Mouse (Mus musculus): Measurements from ENCODE around the gene Hcn2. TPM values are rescaled to one million over a fixed set of nuclear protein-coding genes. Genes with fewer than 3 reads are reported as not detected.
A peak's percentile ranks its signal among the peaks of the same experiment; 100 is the strongest.
"Not testable (repeated sequence)": the region's sequence is repeated elsewhere in the genome, so short reads cannot be mapped to it uniquely, and the experiment has no call there.

Hcn2 gene
- polyA plus RNA-seq, 2 experiments from 2014 or later = not detected

GRCm38 (mm10) chr10:79745411-79745810 is 29.0 kb downstream of the Hcn2 start:
- ATAC-seq = no peak

DNA sequence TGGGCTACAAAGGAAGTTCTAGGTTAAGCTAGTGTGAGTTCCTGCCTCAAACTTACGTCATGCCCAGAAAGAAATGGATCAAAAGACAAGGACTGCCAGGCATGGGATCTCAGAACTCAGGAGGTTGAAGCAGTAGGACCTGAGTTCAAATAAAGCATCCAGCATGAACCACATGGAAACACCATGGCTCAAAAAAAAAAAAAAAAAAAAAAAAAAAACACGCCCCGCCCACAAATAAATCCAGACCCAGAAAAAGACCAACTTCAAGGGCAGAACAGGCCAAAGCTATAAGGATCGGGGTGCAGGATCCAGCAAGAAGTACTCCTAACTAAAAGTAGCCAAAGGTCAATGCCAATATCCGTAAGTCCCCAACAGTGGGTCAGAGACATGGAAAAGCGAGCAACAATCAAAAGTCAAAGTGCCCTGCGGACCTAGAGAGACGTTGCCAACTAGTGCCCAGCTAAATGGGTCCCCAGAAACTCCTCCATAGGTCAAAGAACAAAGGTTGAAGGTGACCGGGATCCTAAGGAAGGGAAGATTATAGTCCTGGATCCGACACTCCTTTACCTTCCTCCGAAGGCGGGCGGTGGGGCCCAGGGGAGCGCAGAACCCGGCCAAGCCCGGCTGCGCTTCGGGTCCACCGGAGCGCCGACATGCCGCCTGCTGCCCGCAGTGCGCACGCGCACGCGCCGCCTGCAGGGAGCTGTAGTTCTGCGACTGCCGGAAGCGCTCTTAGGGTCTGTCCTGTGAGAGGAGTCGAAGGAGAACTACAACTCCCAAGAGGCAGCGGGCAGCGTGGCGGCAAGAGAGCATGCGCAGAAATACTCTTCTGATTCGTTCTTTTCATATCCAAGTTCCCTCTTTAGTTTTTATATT is 29.7 kb downstream of the Hcn2 start, which contains the start of gene Polrmt:
Polrmt (minus strand) TSS at position 684 of the 876 bp plus-strand sequence.
- ATAC-seq = peak; percentile 100

DNA sequence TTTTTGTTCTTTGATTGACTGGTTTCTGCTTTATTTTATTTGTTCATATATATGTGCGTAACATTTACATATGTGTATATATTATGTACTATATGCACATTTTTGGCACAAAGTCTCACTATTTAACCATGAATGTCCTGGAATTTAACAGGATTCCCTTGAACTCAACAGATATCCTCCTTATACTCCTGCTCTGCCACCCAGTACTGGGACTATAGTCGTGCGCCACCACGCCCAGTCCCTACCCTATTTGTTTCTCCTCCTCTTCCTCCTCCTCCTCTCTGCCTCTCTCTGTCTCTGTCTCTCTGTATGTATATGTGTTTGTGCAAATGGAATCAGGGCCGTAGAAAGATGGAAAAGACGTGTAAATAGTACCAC is 30.3 kb downstream of the Hcn2 start:
- peak; percentile 7 for ATAC-seq

GRCm38 (mm10) chr10:79748496-79748895 is 32.1 kb downstream of the Hcn2 start:
- no peak for ATAC-seq

DNA sequence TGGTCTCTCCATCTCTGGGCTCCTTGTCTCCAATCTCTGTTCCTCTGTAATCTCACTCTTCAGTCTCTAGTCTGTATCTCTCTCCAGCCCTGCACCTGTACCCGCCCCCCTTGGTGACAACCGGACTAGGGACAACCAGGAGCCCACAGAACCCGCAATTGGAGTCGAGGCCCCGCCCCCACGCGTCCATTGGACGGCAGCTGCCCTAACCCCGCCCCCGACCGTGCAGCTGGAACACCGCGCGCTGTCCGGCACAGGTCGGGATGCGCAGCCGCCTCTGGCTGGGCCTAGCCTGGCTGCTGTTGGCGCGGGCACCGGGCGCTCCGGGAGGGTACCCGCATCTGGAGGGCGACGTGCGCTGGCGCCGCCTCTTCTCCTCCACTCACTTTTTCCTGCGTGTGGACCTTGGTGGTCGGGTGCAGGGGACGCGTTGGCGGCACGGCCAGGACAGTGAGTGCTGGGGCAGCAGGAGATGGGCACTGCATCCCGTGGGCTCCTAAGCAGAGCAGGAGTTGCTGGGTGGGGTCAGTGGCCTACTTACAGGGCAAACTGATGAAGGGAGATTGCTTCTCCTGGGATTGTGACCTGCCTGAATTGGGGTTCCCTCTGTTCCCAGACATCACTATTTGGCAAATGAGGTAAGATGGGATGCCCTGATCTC is 38.6 kb downstream of the Hcn2 start, which contains the start of gene Fgf22:
Fgf22 (plus strand) TSS at position 221 of the 661 bp plus-strand sequence.
- no peak for ATAC-seq

- no peak for ATAC-seq
These were observed 39.4 kb downstream of the Hcn2 start for GRCm38 (mm10) chr10:79755854-79756253.

DNA sequence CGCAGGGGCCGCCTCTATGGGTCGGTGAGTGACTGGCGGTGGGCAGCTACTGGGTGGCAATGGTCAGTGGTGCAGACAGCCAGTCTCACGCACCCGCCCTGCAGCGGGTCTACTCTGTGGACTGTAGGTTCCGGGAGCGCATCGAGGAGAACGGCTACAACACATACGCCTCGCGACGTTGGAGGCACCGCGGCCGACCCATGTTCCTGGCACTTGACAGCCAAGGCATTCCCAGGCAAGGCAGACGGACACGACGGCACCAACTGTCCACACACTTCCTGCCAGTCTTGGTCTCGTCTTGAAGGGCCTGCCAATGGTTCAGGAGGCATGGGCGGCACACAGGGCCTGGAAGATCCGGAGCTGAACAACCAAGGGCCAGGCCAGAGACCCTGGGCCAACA is 40.2 kb downstream of the Hcn2 start:
- ATAC-seq = no peak

DNA sequence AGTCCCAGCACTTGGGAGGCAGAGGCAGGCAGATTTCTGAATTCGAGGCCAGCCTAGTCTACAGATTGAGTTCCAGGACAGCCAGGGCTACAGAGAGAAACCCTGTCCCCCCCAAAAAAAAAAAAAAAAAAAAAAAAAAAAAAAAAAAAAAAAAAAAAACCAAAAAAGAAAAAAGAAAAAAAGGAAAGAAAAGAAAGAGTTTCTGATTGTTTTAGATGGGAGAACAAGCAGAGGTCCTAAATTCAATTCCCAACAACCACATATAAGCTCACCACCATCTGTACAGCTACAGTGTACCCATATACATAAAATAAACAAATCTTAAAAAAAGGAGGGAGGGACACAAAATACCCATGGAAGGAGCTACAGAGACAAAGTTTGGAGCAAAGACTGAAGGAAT is 43.2 kb downstream of the Hcn2 start:
- ATAC-seq = not testable (repeated sequence)

DNA sequence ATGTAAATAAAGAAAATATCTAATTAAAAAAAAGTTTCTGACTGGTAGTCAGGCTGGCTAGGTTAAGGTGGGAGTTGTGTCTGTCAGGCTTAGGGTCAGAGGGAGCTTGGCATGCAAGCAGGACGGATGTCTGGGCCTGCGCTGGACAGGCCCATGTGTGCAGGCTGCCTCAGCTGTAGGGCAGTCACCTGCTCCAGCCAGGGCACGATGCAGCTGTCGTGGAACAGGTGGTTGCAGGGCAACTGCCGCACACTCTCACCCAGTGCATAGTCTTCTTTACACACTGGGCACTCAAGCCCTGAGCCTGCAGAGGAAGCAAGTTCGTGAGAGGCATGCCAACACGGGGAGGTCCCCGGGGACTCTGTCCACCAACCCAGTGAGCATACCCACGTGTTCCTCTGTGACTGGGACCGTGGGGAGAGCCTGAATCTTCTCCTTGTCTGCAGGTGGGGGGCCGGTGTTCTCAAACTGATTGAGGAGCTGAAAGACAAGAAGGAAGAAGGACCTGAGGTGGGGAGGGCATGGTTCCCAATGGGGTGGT is 44.2 kb downstream of the Hcn2 start:
- no peak for ATAC-seq

GRCm38 (mm10) chr10:79762875-79763274 is 46.4 kb downstream of the Hcn2 start:
- ATAC-seq = no peak

DNA sequence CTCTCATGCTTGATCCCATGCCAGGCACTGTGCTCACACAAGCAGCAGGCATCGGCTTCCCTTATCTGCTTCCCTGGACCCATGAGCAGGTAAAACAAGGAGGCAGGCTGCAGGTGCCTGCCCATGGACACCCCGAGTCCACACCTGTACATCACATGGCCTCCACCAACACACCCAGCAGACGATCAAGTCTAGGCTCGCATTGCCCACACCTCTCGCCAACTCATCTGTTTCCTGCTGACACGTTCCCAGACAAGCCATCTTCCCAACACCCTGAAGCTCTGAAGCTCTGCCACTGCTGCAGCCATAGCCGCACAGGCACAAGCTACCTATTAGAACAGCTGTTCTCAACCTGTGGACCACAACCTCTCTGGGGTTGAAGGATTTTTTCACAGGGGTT is 47.8 kb downstream of the Hcn2 start:
- no peak for ATAC-seq

- ATAC-seq = no peak
These were observed 48.9 kb downstream of the Hcn2 start for GRCm38 (mm10) chr10:79765228-79765745.

- no peak for ATAC-seq
These were observed 49.6 kb downstream of the Hcn2 start for GRCm38 (mm10) chr10:79766001-79766507.

GRCm38 (mm10) chr10:79766508-79767325 is 50.3 kb downstream of the Hcn2 start, which contains the start of gene Rnf126:
Rnf126 (minus strand) TSS chr10:79766952.
- peak; percentile 91 for ATAC-seq

- ATAC-seq = peak; percentile 33
These were observed 51.2 kb downstream of the Hcn2 start for GRCm38 (mm10) chr10:79767372-79768244.

GRCm38 (mm10) chr10:79768400-79768799 is 52.0 kb downstream of the Hcn2 start:
- ATAC-seq = no peak

- no peak for ATAC-seq
These were observed 52.9 kb downstream of the Hcn2 start for GRCm38 (mm10) chr10:79769329-79769728.

- no peak for ATAC-seq
These were observed 55.9 kb downstream of the Hcn2 start for GRCm38 (mm10) chr10:79772320-79772719.

- ATAC-seq = no peak
These were observed 56.8 kb downstream of the Hcn2 start for GRCm38 (mm10) chr10:79773208-79773607.

DNA sequence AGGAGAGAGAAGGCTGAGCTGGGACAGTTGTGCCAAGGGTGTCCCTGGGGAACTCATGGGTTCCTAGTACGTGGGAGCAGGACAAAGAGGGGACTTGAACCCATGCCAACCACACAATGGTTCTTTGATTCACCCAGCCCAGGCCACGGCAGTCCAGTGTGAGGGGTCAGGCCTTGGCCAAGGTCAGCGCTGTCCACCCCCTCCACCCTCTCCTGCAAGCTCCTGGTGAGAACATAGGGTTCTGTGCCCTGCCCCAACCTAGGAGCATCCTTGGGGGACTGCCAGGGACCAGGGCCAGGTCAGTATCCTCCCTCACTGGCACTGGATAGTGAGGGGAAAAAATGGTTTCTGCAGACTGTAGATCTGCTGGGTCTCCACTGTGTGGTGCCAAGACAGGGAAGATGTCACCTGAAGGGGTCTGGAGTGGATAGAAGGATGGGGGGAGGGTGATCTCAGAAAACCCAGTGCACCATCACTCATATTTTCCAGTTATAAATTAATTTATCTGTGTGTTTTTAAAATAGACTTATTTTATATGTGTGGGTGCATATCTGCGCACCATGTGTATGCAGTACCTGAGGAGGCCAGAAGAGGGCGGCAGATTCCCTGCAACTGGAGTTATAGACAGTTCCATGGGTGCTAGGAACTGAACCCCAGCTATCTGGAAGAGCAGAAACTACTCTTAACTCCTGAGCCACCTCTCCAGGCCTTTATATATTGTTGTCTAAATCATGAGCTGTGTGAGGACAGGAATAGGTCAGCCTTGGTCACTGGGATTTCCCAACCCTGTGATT is 58.2 kb downstream of the Hcn2 start:
- no peak for ATAC-seq
